Mouse (Mus musculus) testis, adult 2 months (tissue): Measurements from ENCODE around the gene Rab39b.

ENCODE experiments used
- CTCF ChIP-seq: fragments of 200-500 bp; IDR thresholded peaks from 2 replicates; pipeline ENCODE4 v1.5.1; 2012; ENCODE audit warnings: low read depth, mild to moderate bottlenecking, inconsistent platforms, low read length, moderate library complexity; ENCODE audit not compliant: control insufficient read depth, insufficient read depth, insufficient replicate concordance
- POLR2A ChIP-seq: fragments of 200-500 bp; IDR thresholded peaks from 2 replicates; pipeline ENCODE4 v1.6.1; 2012; ENCODE audit warnings: low read depth, mild to moderate bottlenecking, inconsistent platforms, low read length, moderate library complexity; ENCODE audit not compliant: control insufficient read depth

DNA sequence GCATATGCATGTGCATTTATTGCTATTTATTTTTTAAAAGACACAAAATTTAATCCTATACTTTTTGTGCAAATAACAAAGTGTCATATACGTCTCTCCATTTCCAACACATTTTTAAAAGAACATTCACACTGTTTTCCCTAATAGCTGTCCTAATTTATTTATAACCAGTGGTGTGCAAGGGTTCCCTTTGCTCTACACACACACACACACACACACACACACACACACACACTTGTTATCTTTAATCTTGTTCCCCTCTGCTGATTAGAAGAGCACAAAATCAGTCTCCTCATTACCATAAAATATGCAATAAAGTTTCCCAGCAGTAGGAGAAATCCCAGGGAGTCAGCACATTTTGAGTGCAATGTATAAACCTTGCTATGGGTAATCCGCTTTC, 508 bp upstream of the Rab39b start:
- TF ChIP-seq CTCF (no peak), POLR2A (no peak)
